Mouse (Mus musculus): ENCODE data around the gene Srms.
A peak's percentile ranks its signal among the peaks of the same experiment; 100 is the strongest.

Srms gene

GRCm38 (mm10) chr2:181213021-181213445 lies at the start of gene Srms:
Gene Srms (minus strand): TSS chr2:181213185.
- peak; percentile 69 for DNase-seq (ENCODE audit: low spot score)

DNA sequence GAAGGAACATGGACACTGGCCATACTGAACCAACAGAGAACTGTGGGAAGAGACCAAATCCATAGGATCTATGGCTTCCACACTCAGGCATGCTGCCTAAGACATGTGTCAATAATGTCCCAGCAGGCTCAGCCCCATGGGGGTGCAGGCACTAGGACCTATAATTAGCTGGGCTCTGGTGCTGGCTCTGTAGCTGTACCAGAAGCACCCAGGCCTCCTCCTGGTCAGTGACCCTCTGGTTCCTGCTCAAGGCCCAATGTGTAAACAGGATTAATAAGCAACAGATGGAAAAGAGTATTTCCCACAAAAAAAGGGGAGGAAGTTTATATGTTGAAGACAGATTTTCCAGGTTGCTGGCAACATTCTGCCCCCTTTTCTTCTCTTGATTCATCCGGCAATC lies 40.3 kb upstream of the Srms start:
- DNase-seq (ENCODE audit: low spot score): no peak

GRCm38 (mm10) chr2:181251841-181252240 lies 38.9 kb upstream of the Srms start:
- no peak for DNase-seq (ENCODE audit: low spot score)

- DNase-seq (ENCODE audit: low spot score): peak; percentile 71
These were observed 36.2 kb upstream of the Srms start for GRCm38 (mm10) chr2:181249217-181249616.

DNA sequence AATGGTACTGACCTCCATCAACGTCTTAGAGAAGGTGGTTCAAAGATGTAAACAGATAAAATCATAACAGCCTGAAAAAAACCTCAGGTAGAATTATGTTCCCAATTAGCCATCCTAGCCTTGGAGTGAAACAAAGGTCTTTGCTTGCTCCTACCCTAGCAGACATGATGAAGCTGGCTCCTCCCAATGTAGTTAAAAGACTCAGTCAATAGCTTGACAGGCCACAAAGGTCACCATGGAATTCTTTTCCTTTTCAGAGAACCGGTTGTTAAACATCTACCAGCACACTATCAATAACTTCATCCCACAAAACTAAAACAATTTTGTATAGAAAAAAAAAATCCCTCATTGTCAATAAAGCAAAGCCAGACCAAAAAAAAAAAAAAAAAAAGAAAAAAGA lies 32.0 kb upstream of the Srms start:
- peak; percentile 38 for DNase-seq (ENCODE audit: low spot score)

DNA sequence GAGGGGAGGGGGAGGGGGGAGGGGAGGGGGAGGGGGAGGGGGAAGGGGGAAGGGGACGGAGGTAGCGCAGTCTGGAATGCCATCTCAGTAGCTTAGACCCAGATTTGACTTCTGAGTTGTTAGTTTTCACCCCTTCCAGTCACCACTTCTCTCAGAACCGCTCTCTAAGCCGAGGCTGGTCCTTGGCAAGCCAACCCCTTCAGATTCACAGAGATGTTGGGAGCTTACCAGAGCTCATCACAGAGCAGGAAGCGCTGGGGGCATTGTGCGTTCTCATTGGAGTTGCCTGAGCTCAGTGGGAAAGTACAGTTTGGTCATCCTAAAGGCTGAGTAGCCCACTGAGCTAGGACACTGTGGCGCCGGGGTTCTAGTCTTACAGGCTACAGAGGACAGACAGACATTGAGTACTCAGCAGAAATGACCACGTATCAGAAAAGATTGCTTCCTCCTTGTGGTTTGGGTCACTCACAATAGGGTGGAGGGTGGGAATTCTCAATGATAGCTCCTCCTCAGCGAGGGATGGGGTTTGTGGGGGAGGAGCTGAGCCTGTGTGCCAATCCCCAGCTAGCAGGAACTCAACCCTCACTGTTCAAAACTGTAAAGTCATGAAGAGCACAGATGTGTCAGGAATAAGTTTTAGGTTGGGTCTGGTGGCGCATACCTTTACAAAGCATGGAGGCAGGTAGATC lies 30.9 kb upstream of the Srms start:
- DNase-seq (ENCODE audit: low spot score): peak; percentile 74

GRCm38 (mm10) chr2:181242314-181242665 lies 29.3 kb upstream of the Srms start:
- DNase-seq (ENCODE audit: low spot score): no peak

DNA sequence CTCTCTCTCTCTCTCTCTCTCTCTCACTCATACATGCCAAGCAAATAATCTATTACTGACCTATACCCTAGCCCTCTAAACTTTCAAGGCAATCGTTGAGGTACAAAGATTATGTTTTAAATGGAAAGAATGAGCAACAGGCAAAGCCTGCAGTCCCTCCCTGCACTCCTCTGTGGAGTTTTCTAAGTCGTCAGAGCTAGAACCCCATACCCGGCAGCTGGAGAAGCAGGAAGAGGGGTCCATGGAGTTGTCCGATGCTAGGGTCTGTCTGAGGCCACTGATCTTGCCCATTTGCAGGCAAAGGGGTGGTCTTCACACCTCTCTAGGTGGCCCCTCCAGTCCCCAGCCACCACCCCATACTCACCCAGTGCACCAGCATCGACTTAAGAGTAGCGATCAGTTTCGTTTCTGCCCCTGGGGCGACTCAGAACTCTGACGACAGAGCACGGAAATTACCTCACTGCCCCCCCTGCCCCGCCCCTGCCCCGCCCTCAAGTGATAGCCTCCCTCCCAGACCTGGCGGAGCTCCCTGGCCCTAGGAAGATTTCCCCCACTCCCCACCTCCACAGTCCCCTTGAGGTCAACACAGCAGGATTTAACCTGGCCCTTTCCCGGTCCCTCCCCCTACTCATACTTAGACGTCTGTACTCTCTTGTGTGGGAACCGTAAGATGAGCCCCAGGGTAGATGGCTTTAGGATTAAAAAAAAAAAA lies 28.8 kb upstream of the Srms start, which contains the start of gene Helz2:
TSS of gene Helz2 (minus strand) at position 426 of the 712 bp plus-strand sequence.
- peak; percentile 70 for DNase-seq (ENCODE audit: low spot score)

DNA sequence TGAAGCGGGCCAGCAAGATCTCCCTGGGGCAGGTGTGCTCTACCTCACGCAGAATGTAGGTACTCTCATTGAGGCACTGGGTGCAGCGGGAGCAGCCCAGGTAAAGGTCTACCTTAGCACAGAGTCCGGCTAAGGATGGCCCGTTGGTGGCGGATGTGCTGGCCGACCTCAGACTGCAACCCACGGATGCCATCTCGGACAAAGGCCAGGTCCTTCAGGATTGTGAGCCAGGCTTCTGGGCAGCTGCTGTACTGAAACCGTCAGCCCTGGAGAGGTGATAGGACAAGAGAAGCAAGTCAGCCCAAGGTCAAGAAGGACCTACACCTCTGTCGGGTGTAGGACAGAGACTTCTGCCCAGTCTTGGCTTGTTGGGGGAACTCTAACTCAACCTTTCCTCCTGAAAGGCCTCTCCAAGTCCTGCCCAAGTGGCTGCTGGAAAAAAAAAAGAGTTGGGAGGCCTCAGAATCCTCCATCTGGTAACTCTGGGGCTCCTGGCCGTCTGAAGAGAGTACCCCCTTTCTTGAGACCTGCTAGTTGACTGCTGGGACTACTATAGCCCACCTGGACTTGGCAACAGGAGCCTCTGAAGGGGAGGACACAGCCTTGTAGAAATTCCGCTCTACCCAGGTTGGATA lies 27.9 kb upstream of the Srms start:
- no peak for DNase-seq (ENCODE audit: low spot score)

DNA sequence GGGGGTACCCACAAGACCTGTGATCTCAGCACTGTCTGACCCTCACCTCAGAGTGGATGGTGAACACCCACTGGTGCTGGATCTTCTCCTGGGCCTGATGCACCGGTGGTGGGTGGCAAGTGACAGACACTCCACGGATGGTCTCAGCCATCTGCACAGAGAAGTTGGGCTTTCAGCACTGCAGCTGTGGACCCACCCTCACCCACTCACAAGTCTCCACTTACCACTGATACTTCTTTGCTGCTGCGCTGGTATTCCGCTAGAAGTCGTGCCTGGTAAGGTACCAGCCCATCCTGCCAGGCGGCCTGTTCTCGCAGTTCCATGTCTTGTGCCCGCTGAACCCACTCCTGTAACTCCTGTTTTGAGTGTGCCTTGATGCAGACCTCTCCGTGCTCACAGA lies 26.3 kb upstream of the Srms start:
- DNase-seq (ENCODE audit: low spot score): no peak

- no peak for DNase-seq (ENCODE audit: low spot score)
These were observed 25.9 kb upstream of the Srms start for GRCm38 (mm10) chr2:181238861-181239260.

DNA sequence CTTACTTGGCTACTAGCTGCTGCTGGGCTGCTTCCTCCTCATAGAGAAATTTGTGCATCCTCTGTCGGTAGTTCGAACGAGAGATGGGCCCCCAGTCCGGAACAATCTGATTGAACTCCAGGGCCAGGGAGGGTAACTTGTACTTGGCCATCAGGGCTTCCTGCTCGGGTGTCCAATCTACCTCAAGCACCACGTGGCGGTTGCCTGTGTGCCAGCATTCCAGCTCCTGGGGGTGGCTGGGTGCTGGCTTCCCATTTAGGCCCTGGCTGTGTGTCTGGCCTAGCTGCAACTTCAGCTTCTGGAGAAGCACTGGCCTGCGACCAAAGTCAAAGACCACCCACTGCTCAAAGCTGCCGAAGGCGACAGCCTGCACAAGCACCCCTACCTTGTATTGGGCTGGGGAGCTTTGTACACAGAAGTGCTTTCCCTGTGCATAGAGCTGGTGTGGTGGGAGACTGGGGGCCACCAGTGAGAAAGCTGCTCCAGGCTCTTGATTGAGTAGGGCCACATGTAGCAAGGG lies 25.2 kb upstream of the Srms start:
- DNase-seq (ENCODE audit: low spot score): no peak

DNA sequence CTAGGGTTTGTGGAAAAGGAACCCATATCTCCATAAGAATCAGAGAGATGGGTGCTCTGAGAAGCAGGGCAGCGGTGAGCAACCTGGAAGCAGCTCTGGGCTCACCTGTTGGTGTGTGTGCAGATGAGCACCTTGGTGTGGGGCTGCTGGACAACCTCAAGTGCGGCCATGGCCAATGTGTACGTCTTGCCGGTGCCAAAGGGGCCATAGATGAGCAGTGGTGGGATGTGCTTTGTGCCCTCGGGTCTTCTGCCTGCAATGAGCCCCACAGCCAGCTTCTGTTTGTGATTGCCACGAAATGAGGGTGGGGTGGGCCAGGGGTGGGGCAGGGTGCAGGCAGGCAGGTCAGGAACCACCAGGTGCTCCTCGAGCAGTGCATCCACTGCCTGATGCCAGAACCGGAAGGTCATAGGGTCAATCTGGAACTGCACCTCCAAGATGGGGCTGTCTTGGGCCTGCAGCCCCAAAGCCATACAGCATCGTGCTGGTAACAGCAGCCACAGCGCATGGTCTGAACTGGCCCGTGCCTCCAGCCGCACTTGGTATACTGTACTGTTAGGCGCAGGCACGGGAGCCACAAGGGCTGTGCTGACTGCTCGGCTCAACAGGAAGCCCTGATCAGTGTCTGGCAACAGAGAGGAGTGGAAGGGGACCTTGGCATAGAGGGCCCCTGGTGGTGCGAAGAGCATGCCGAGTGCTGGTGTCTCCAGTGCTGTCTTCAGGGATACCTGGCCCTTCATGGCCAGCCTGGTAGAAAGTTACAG lies 24.4 kb upstream of the Srms start:
- no peak for DNase-seq (ENCODE audit: low spot score)

DNA sequence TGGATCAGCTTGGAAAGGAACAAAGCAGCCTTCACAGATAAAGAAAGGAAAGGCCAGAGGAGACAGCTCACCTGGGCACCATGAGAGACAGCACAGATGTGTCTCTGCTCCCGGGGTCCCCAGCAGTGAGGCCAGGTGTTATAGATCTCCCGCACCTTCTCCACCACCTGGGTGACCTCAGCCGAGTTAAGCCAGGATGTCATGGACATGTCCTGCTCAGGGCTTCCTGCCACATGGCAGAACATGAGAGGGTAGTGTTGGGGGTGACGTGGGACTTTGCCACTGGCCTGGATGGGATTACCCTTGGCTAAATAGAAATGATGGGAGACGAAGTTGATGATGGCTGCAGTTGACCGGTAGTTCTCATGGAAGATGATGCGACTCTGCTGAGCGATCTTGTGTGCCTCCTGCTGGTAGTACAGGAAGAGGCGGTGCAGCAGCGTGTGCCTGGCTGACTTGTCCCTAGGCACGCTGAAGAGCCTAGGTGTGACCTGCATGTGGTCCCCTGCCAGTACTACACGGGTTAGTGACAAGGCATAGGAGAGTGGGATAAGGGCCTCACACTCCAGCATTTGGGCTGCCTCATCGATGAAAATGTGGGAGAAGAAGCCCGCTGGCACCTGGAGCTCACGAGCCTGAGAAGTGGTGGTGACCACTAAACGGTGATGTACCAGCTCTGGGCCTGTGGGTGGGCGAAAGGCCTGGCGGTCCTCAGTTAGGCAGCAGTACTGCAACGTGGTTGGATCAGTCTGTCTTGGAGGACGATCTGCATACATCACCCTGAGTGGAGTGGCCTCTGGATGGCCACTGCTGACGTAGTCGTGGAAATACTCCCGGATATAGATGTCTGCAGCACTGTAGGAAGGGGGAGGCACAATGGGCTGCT lies 22.9 kb upstream of the Srms start:
- no peak for DNase-seq (ENCODE audit: low spot score)

DNA sequence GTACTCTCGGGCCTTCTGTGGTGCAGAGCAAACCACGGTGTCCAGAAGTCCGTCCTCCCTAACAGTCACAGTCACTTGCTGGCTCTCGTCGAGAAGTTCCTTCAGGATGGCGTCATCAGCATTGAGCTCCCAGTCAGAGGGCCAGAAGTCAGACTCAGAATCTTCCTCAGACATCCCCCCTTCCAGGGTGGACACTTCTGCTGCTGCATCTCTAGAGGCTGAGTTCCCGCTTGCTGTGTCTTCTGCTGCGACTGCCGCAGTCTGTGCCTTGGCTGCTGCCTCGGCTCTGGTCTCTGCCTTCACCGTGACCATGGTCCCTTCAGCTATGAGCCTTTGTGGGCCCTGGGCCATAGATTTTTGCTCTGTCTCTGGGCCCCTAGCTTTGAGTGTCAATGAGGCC lies 21.7 kb upstream of the Srms start:
- no peak for DNase-seq (ENCODE audit: low spot score)

GRCm38 (mm10) chr2:181233443-181233842 lies 20.5 kb upstream of the Srms start:
- DNase-seq (ENCODE audit: low spot score): no peak

DNA sequence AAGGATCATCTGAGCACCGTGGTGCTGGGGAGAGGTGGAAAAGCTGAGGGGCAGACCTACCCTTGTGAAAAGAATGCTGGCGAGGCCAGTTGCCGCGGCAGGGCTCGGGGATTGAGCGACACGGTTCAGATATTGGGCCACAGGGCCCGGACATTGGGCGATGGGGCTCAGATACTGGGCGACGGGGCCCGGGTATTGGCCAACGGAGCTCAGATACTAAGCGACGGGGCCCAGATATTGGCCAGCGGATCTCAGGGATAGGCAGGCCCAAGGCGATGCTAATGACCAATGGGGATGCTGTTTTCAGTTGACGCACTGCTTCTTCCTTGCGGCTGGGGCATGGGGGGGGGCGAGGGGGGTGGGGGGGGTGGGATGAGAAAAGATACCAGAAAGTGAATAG lies 18.2 kb upstream of the Srms start:
- no peak for DNase-seq (ENCODE audit: low spot score)

DNA sequence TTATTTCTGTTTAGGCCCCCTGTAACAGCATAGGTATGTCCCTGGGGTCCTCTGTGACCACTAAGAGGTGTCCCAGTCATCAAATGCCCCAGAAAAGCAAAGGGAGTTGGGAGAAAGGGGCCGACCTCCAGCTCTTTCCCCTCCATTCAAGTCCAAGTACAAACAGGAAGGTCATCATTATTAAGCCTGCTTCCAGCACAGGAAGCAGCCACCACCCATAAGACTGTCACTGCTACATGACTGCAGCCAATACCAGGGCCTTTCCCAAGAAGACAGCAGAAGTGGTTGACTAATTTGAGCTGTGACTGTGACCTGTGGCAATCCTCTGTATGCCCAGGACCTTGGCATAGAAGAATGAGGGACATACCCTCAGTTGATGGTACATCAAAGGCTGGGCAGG lies 15.3 kb upstream of the Srms start:
- no peak for DNase-seq (ENCODE audit: low spot score)

DNA sequence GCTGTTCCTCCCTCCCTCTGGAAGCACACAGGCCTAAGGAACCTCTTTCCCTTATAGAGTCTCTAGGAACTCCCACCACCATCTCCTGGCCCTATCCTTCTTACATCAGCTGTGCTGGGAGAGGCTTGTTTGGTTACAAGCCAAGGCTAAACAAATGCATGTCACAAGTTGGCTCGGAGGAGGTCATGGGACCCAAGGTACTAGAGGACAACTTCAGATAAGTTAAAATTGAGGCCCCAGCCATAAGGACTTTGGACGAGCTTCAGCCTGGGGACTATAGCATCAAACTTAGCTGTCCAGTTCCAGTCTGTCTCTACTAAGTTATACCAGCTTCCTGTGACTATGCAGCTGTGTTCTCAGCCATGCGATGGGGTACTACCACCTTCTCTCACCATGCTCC lies 14.1 kb upstream of the Srms start:
- peak; percentile 75 for DNase-seq (ENCODE audit: low spot score)

GRCm38 (mm10) chr2:181224994-181225393 lies 12.0 kb upstream of the Srms start:
- DNase-seq (ENCODE audit: low spot score): peak; percentile 78

DNA sequence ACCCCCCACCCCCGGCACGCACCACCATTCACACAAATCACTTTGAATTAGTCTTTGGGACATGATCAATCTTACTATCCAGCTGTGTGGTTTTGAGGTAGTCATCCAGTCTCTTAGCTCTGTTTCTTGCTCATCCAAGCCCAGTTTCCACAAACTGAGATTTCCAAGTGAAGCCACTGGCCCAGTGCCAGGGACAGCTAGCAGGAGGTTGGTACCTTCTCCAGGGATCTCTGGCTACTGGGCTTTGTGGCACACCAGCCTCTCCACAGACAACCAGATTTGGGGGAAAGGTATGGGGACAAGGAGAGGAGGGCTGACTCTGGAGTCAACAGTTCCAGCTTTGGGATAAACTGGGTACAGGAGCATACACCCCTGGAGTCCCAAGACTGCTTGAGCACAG lies 7.4 kb upstream of the Srms start:
- DNase-seq (ENCODE audit: low spot score): no peak

All from yolk sac, embryonic 10.5 days (tissue).